Mouse (Mus musculus) limb, embryonic 12.5 days (tissue): ENCODE measurements around the gene Myom1. TPM values are rescaled to one million over a fixed set of nuclear protein-coding genes. Genes with fewer than 3 reads are reported as not detected.
A peak's percentile ranks its signal among the peaks of the same experiment; 100 is the strongest.
"Not testable (repeated sequence)": the region's sequence is repeated elsewhere in the genome, so short reads cannot be mapped to it uniquely, and the experiment has no call there.

ENCODE experiments used
- ATAC-seq: fragments of 200-750 bp; cut with Nextera tagmentation; 2 replicates; pipeline ENCODE4 v1.8.0; 2017; ENCODE audit warnings: low read depth, moderate TSS enrichment; ENCODE audit not compliant: insufficient number of reproducible peaks, insufficient read depth, low FRiP score, low TSS enrichment
- H3K27ac ChIP-seq: fragments of 300-500 bp; sonication (generic); 2 replicates; pipeline ENCODE4 v1.5.1; 2016; ENCODE audit warnings: mild to moderate bottlenecking, moderate library complexity
- H3K27me3 ChIP-seq: fragments of 300-500 bp; sonication (generic); 2 replicates; pipeline ENCODE4 v1.6.1; 2016; ENCODE audit warnings: mild to moderate bottlenecking, moderate library complexity
- H3K36me3 ChIP-seq: fragments of 300-500 bp; sonication (generic); 2 replicates; pipeline ENCODE4 v1.6.1; 2016; ENCODE audit warnings: mild to moderate bottlenecking, moderate library complexity
- H3K4me1 ChIP-seq: fragments of 300-500 bp; sonication (generic); replicated peaks from 2 replicates; pipeline ENCODE4 v1.6.1; 2016
- H3K4me2 ChIP-seq: fragments of 300-500 bp; sonication (generic); 2 replicates; pipeline ENCODE4 v1.6.1; 2016; ENCODE audit warnings: mild to moderate bottlenecking, moderate library complexity
- H3K4me3 ChIP-seq: fragments of 300-500 bp; sonication (generic); replicated peaks from 2 replicates; pipeline ENCODE4 v1.5.1; 2016; ENCODE audit warnings: mild to moderate bottlenecking
- H3K9ac ChIP-seq: fragments of 300-500 bp; sonication (generic); replicated peaks from 2 replicates; pipeline ENCODE4 v1.6.1; 2016; ENCODE audit warnings: mild to moderate bottlenecking, moderate library complexity
- H3K9me3 ChIP-seq: fragments of 300-500 bp; sonication (generic); 2 replicates; pipeline ENCODE4 v1.6.1; 2016; ENCODE audit warnings: mild to moderate bottlenecking, moderate library complexity
- WGBS: fragments of 180-500 bp; shearing (Covaris S2); methylation state at CpG from one replicate; pipeline ENCODE4 v1.1.7; 2016; 5-methylcytosine and 5-hydroxymethylcytosine counted together
- polyA plus RNA-seq: library from polyadenylated mRNA; unstranded; fragments of >200 nt; fragmentation: Nextera tagmentation; extraction: Ambion mirVana; gene quantifications from 2 replicates; pipeline ENCODE4 v1.2.1, GENCODE M21; 2016

Myom1 gene
- polyA plus RNA-seq: 7.6 and 8.6 TPM in 2 replicates

DNA sequence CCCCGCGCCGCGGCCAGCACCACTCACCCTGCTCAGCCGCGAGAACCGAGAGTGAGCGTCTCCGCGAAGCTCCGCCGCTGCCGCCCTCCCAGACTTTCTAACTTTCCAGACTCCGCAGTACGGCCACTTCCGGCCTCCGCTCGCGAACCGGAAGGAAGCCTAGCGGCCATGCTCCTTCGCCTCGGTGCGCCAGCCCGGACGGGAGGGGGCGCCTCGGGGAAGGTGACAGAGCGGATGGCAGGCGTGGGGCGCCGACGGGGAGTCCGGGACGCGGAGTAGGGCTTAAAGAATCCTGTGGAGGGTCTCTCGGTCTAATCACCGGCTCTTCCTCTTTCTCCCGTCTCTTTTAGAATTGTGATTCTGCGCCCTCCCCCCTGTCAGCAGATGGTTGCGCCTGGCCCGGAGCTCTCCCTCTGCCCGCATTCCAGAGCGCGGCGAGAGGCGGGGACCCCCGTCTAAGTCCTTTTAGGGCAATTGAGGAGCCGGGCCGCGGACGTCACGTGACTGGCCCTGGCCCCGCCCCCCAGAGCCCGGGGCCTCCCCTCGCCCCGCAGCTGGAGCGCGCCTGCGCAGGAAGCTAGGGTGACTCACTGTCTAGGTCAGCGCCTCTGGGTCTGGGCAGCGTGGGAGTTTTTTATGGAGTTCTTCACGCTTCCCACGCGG, at the start of gene Myom1:
Gene Myom1, plus strand, starts transcription at position 553 of the 663 bp plus-strand sequence.
- Histone ChIP-seq H3K4me3 (peak within 1 kb of the TSS; percentile 84), H3K9ac (peak within 1 kb of the TSS; percentile 96), H3K27ac (peak within 1 kb of the TSS; percentile 100), H3K9me3 (no peaks in the 10 kb centered on the region), H3K27me3 (no peaks in the 10 kb centered on the region), H3K4me2 (peak within 1 kb of the TSS; percentile 72), H3K36me3 (no peaks in the 10 kb centered on the region; the same call in 1 of the 2 replicates), H3K4me1 (peaks cover 33% of the 10 kb centered on the region)
- ATAC-seq: peak; percentile 96
- WGBS: under 1% methylated on average over 63 of the region's 65 CpGs

DNA sequence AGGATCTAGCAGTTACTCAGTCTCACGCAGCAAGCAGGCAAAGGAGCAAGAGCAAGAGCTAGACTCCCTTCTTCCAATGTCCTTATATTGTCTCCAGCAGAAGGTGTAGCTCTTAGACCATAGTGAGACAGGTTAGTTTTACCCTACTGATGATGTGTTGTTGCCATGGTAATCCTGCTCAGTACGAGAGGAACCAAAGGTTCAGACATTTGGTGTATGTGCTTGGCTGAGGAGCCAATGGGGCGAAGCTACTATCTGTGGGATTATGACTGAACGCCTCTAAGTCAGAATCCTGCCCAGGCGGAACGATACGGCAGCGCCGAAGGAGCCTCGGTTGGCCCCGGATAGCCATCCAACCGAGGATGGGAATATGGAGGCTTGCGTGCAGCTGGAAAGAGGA, 38.9 kb upstream of the Myom1 start:
- H3K27me3 ChIP-seq, H3K4me3 ChIP-seq, H3K36me3 ChIP-seq, H3K9me3 ChIP-seq, H3K4me2 ChIP-seq, H3K9ac ChIP-seq, H3K27ac ChIP-seq: not testable (repeated sequence)
- H3K4me1 ChIP-seq: peaks cover 14% of the 10 kb centered on the region
- ATAC-seq: peak; percentile 100
- WGBS: 70% methylated on average over 13 of the region's 13 CpGs

DNA sequence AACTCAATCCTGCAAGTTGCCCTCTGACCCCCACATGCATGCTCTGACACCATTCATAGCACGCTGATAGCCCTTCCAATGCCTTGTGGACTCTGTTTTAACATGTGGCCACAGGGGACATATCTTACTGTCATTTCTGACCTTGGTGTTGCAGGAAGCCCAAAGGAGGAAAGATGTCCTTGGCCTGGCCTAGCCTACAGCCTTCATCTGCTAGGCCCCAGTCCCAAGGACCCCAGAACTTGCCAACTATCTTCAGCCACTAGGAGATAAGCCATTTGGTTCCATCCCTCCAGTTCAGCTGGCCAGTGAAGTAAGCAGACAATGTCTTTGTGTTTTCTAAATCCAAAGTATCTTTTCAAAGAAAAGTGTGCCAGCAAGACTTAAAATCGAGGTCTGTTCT, 37.2 kb upstream of the Myom1 start:
- H3K9ac ChIP-seq: no peak overlapping the region
- no peak for ATAC-seq
- no peaks in the 10 kb centered on the region for H3K9me3 ChIP-seq
- no peak overlapping the region for H3K27ac ChIP-seq
- 88% methylated on average over 2 of the region's 2 CpGs for whole genome bisulfite sequencing
- peaks cover 24% of the 10 kb centered on the region for H3K4me1 ChIP-seq
- no peak overlapping the region for H3K4me3 ChIP-seq
- H3K36me3 ChIP-seq: no peaks in the 10 kb centered on the region
- peaks cover 3% of the 10 kb centered on the region; the same call in 1 of the 2 replicates for H3K27me3 ChIP-seq
- no peak overlapping the region for H3K4me2 ChIP-seq

GRCm38 (mm10) chr17:70966126-70966525, 36.3 kb upstream of the Myom1 start:
- Histone ChIP-seq H3K27me3 (peaks cover 3% of the 10 kb centered on the region; the same call in 1 of the 2 replicates), H3K4me3 (no peak overlapping the region), H3K4me1 (peaks cover 24% of the 10 kb centered on the region), H3K9me3 (no peaks in the 10 kb centered on the region), H3K4me2 (no peak overlapping the region), H3K36me3 (no peaks in the 10 kb centered on the region), H3K9ac (no peak overlapping the region), H3K27ac (no peak overlapping the region)
- 95% methylated on average over 7 of the region's 7 CpGs for WGBS
- no peak for ATAC-seq

GRCm38 (mm10) chr17:70967191-70967590, 35.2 kb upstream of the Myom1 start:
- H3K9me3 ChIP-seq: no peaks in the 10 kb centered on the region
- H3K27me3 ChIP-seq: peaks cover 3% of the 10 kb centered on the region; the same call in 1 of the 2 replicates
- no peak overlapping the region for H3K9ac ChIP-seq
- H3K4me3 ChIP-seq: no peak overlapping the region
- no peak for ATAC-seq
- no peaks in the 10 kb centered on the region for H3K36me3 ChIP-seq
- no peak overlapping the region for H3K4me2 ChIP-seq
- no peak overlapping the region for H3K27ac ChIP-seq
- WGBS: 52% methylated on average over 9 of the region's 9 CpGs
- peaks cover 24% of the 10 kb centered on the region for H3K4me1 ChIP-seq

DNA sequence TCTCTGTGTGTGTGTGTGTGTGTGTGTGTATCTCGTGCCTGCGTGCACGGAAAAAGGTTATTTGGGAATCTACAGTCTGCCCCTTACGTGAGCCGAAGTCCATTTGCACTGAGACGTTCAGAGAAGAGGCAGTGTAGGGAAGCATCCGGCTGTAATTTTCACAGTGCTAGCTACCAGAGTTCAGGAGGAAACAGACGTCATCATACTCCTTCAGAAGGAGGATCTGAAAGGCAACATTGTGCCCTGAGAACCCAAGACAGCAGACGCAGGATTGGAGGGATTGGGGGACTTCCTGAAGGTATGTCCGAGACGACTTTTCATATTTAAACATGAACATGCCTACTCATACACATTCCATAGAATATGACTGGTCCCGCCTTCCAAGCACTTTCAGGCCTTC, 34.8 kb upstream of the Myom1 start:
- Histone ChIP-seq H3K27ac (no peak overlapping the region), H3K4me1 (peaks cover 24% of the 10 kb centered on the region), H3K36me3 (no peaks in the 10 kb centered on the region), H3K9ac (no peak overlapping the region), H3K4me3 (no peak overlapping the region), H3K27me3 (peaks cover 3% of the 10 kb centered on the region; the same call in 1 of the 2 replicates), H3K4me2 (no peak overlapping the region), H3K9me3 (no peaks in the 10 kb centered on the region)
- no peak for ATAC-seq
- WGBS: 72% methylated on average over 12 of the region's 12 CpGs

DNA sequence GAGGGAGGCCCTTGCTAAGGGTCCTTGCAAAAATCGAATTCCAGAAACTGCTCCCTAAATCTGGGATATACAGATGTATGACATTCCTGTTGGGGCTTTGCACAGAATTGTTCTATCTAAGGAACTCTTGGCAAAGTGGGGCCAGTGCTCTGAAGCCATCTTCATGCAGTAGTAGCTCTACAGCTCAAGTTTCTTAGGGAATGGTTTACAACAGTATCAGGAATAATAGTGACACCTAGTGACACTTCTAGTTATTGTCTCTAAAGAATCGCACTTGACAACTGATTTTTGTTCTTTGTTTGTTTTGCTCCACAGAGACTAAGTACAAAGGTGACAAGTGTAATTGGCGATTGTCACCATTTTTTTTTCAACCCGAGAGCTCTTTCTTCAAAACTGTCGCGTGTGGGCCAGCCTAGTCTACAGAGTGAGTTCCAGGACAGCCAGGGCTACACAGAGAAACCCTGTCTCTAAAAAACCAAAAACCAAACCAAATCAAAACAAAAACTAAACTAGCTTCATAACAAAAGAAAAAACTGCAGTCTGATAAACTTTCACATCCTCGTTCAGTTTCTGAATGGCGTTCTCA, 33.7 kb upstream of the Myom1 start:
- H3K4me2 ChIP-seq: no peak overlapping the region

GRCm38 (mm10) chr17:70971206-70971605, 31.2 kb upstream of the Myom1 start:
- no peak overlapping the region for H3K9ac ChIP-seq
- no peaks in the 10 kb centered on the region for H3K27me3 ChIP-seq
- no peak overlapping the region for H3K27ac ChIP-seq
- H3K4me3 ChIP-seq: no peak overlapping the region
- no peak for ATAC-seq
- H3K36me3 ChIP-seq: peaks cover 32% of the 10 kb centered on the region
- H3K4me1 ChIP-seq: peaks cover 24% of the 10 kb centered on the region
- no peaks in the 10 kb centered on the region for H3K9me3 ChIP-seq
- 84% methylated on average over 11 of the region's 11 CpGs for WGBS
- H3K4me2 ChIP-seq: no peak overlapping the region

More for the DNA sequence above, 33.7 kb upstream of the Myom1 start:
- Histone ChIP-seq H3K27ac (no peak overlapping the region), H3K9ac (no peak overlapping the region), H3K4me3 (no peak overlapping the region), H3K36me3 (peaks cover 7% of the 10 kb centered on the region; the same call in 1 of the 2 replicates), H3K27me3 (peaks cover under 1% of the 10 kb centered on the region; the same call in 1 of the 2 replicates), H3K4me1 (peaks cover 24% of the 10 kb centered on the region), H3K9me3 (no peaks in the 10 kb centered on the region)
- WGBS: 34% methylated on average over 8 of the region's 8 CpGs
- no peak for ATAC-seq

DNA sequence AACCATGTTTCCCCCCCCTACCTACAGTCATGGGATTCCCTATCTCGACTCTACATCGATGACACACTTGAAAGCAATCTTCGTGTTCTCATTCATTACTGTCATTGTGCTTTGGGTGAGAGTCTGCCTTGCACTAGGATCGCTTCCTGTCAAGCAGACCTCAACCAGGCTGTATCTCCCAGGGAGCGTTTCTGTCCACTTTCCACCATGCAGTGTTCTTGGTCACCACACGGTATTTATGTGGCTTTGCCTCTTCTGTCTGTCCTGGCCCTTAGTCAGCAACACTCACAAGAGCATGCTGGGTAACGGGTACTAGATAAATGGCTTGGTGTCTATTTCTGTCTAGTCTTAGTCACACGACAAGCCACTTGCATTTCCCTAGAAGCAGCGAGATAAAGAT, 29.0 kb upstream of the Myom1 start:
- no peak overlapping the region for H3K4me3 ChIP-seq
- H3K27ac ChIP-seq: no peak overlapping the region
- ATAC-seq: no peak
- peaks cover 41% of the 10 kb centered on the region for H3K36me3 ChIP-seq
- no peaks in the 10 kb centered on the region for H3K27me3 ChIP-seq
- no peaks in the 10 kb centered on the region for H3K9me3 ChIP-seq
- peaks cover 12% of the 10 kb centered on the region for H3K4me1 ChIP-seq
- 86% methylated on average over 9 of the region's 9 CpGs for WGBS
- no peak overlapping the region for H3K4me2 ChIP-seq
- H3K9ac ChIP-seq: no peak overlapping the region

DNA sequence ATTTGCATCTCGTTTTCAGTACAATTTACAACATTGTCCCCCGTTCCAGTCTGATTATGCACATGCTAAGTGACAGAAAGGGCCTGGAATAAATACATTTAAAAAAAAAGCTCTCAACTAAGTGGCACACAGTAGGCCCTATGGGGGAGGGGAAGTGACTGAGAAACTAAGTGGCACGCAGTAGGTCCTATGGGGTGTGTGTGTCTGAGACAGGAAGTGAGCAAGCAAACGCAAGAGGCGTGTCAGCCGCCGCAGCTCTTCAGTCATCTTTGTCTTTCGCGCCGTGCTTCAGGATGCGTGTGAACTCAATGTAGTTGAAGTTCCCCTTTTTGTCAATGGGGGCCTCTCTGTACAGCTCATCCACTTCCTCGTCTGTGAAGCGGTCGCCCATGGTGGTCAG, 28.4 kb upstream of the Myom1 start:
- H3K27me3 ChIP-seq, H3K4me1 ChIP-seq, H3K27ac ChIP-seq, H3K9ac ChIP-seq, H3K4me2 ChIP-seq, ATAC-seq, H3K4me3 ChIP-seq, H3K9me3 ChIP-seq: not testable (repeated sequence)
- H3K36me3 ChIP-seq: peaks cover 41% of the 10 kb centered on the region
- WGBS: 94% methylated on average over 14 of the region's 14 CpGs

GRCm38 (mm10) chr17:70977799-70978198, 24.6 kb upstream of the Myom1 start:
- Histone ChIP-seq H3K4me1 (no peaks in the 10 kb centered on the region), H3K9ac (no peak overlapping the region), H3K4me3 (no peak overlapping the region), H3K27me3 (no peaks in the 10 kb centered on the region), H3K36me3 (peaks cover 71% of the 10 kb centered on the region), H3K9me3 (no peaks in the 10 kb centered on the region), H3K27ac (no peak overlapping the region), H3K4me2 (no peak overlapping the region)
- 91% methylated on average over 6 of the region's 6 CpGs for WGBS
- no peak for ATAC-seq
